Mouse (Mus musculus): ENCODE measurements around the gene Spag8. TPM values are rescaled to one million over a fixed set of nuclear protein-coding genes. Genes with fewer than 3 reads are reported as not detected.

Spag8 gene
- total RNA-seq, 2 experiments from 2014 or later = 0.87 to 2.1 TPM

GRCm38 (mm10) chr4:43604751-43605685 lies 48.4 kb downstream of the Spag8 start:
- no peak for DNase-seq (ENCODE audit: low spot score in 2 of 2)

DNA sequence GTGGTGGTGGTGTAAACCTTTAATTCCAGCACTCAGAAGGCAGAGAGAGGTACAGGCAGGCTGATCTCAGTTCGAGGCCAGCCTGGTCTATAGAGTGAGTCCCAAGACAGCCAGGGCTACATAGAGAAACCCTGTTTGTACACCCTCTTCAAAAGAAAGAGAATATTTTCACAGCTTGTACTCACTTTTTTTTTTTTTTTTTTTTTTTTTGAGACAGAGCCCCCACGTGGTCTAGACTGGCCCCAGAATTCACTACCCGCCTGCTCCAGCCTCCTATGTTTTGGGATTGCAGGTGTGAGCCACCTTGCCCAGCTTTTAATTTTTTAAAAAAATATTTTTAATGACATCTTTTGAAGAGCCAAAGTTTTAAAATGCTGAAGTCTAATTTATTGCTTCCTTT lies 49.3 kb downstream of the Spag8 start:
- DNase-seq (ENCODE audit: low spot score in 2 of 2) = no peak

Small RNAs within 50 kb of the gene (microRNA-seq; reads per million reads assigned to microRNA genes)
- 0.21 to 0.50 reads per million in 2 experiments for gene Gm25262

Other genes with a start within 250 kb of the Spag8 start
- 1 to 10 TPM in 1 of 2 experiments, under 1 TPM in 1; 0.82 to 1.2 TPM for gene Fam166b, start 224.5 kb downstream of the Spag8 start, total RNA-seq (2021)
- 10 to 100 TPM; 90.6 to 96.5 TPM for gene Tesk1, start 211.7 kb downstream of the Spag8 start, total RNA-seq (2021)
- gene Cd72, start 199.0 kb downstream of the Spag8 start, total RNA-seq (2021) = 1 to 10 TPM in 1 of 2 experiments, under 1 TPM in 1; 0.84 to 1.3 TPM
- not detected for gene Sit1, start 169.9 kb downstream of the Spag8 start, total RNA-seq (2021)
- gene Ccdc107, start 160.7 kb downstream of the Spag8 start, total RNA-seq (2021) = 10 to 100 TPM; 29.9 to 30.0 TPM
- gene Arhgef39, start 153.9 kb downstream of the Spag8 start, total RNA-seq (2021) = 1 to 10 TPM in 1 of 2 experiments, under 1 TPM in 1; 0.21 to 1.8 TPM
- 1 to 10 TPM in 1 of 2 experiments, under 1 TPM in 1; 0.42 to 1.8 TPM for gene Car9, start 146.6 kb downstream of the Spag8 start, total RNA-seq (2021)
- gene Tpm2, start 129.8 kb downstream of the Spag8 start, total RNA-seq (2021) = 1 to 10 TPM; 8.4 to 9.9 TPM
- gene Creb3, start 91.3 kb downstream of the Spag8 start, total RNA-seq (2021) = 10 to 100 TPM; 78.1 to 80.9 TPM
- 10 to 100 TPM; 51.7 to 51.8 TPM for gene Tln1, start 90.9 kb downstream of the Spag8 start, total RNA-seq (2021)
- 10 to 100 TPM; 44.8 to 50.1 TPM for gene Rgp1, start 74.9 kb downstream of the Spag8 start, total RNA-seq (2021)
- 10 to 100 TPM; 62.1 to 64.2 TPM for gene Gba2, start 74.7 kb downstream of the Spag8 start, total RNA-seq (2021)
- not detected for gene Msmp, start 69.1 kb downstream of the Spag8 start, total RNA-seq (2021)
- 10 to 100 TPM; 47.5 to 48.4 TPM for gene Npr2, start 21.7 kb downstream of the Spag8 start, total RNA-seq (2021)
- gene Hint2, start 2.9 kb upstream of the Spag8 start, total RNA-seq (2021) = 10 to 100 TPM; 34.1 to 40.5 TPM
- 10 to 100 TPM; 57.7 to 64.8 TPM for gene Tmem8b, start 15.4 kb upstream of the Spag8 start, total RNA-seq (2021)
- 1 to 10 TPM; 1.6 to 1.7 TPM for gene Fam221b, start 15.6 kb upstream of the Spag8 start, total RNA-seq (2021)
- not detected for gene Olfr70, start 47.2 kb upstream of the Spag8 start, total RNA-seq (2021)
- gene Olfr71, start 56.7 kb upstream of the Spag8 start, total RNA-seq (2021) = under 1 TPM in 1 of 2 experiments, not detected in 1; 0.12 TPM
- 1 to 10 TPM in 1 of 2 experiments, under 1 TPM in 1; 0.61 to 1.5 TPM for gene Hrct1, start 73.6 kb upstream of the Spag8 start, total RNA-seq (2021)
- 1 to 10 TPM in 1 of 2 experiments, under 1 TPM in 1; 0.44 to 1.1 TPM for gene Spaar, start 76.4 kb upstream of the Spag8 start, total RNA-seq (2021)
- gene Olfr159, start 117.4 kb upstream of the Spag8 start, total RNA-seq (2021) = not detected
- gene Olfr156, start 170.3 kb upstream of the Spag8 start, total RNA-seq (2021) = not detected
- not detected for gene Olfr157, start 186.6 kb upstream of the Spag8 start, total RNA-seq (2021)
- gene Olfr155, start 198.0 kb upstream of the Spag8 start, total RNA-seq (2021) = not detected
- 1 to 10 TPM; 6.5 to 8.3 TPM for gene Reck, start 221.9 kb upstream of the Spag8 start, total RNA-seq (2021)